Mouse (Mus musculus) kidney, embryonic 16.5 days (tissue): ENCODE results near the gene Tspan9. TPM values are rescaled to one million over a fixed set of nuclear protein-coding genes. Genes with fewer than 3 reads are reported as not detected.

Experiments used
- ATAC-seq: fragments of 200-750 bp; cut with Nextera tagmentation; 2 replicates; pipeline ENCODE4 v1.8.0; 2017; ENCODE audit warnings: moderate TSS enrichment; ENCODE audit not compliant: low FRiP score, low TSS enrichment
- H3K27ac ChIP-seq: fragments of 300-500 bp; sonication (generic); 2 replicates; pipeline ENCODE4 v1.5.1; 2014; ENCODE audit warnings: low read length
- H3K27me3 ChIP-seq: fragments of 300-500 bp; sonication (generic); 2 replicates; pipeline ENCODE4 v1.6.1; 2014; ENCODE audit warnings: low read length, control low read depth, mixed read lengths; ENCODE audit not compliant: insufficient read depth
- H3K36me3 ChIP-seq: fragments of 300-500 bp; sonication (generic); 2 replicates; pipeline ENCODE4 v1.6.1; 2014; ENCODE audit warnings: low read length, control low read depth, mixed read lengths; ENCODE audit not compliant: insufficient read depth
- H3K4me1 ChIP-seq: fragments of 300-500 bp; sonication (generic); 2 replicates; pipeline ENCODE4 v1.6.1; 2014; ENCODE audit warnings: low read length, control low read depth, mixed read lengths; ENCODE audit not compliant: insufficient read depth
- H3K4me2 ChIP-seq: fragments of 300-500 bp; sonication (generic); replicated peaks from 2 replicates; pipeline ENCODE4 v1.6.1; 2014; ENCODE audit warnings: low read depth, low read length
- H3K4me3 ChIP-seq: fragments of 300-500 bp; sonication (generic); 2 replicates; pipeline ENCODE4 v1.5.1; 2014; ENCODE audit warnings: mild to moderate bottlenecking, low read length
- H3K9ac ChIP-seq: fragments of 300-500 bp; sonication (generic); replicated peaks from 2 replicates; pipeline ENCODE4 v1.6.1; 2014; ENCODE audit warnings: low read length
- H3K9me3 ChIP-seq: fragments of 300-500 bp; sonication (generic); 2 replicates; pipeline ENCODE4 v1.6.1; 2016; ENCODE audit warnings: low read length, control low read depth
- WGBS: fragments of 180-500 bp; shearing (Covaris S2); extraction: QIAGEN DNeasy Blood & Tissue Kit; methylation state at CpG from one replicate; pipeline ENCODE4 v1.1.7; 2014; 5-methylcytosine and 5-hydroxymethylcytosine counted together
- polyA plus RNA-seq: library from polyadenylated mRNA; unstranded; fragments of >200 nt; fragmentation: Nextera tagmentation; extraction: Ambion mirVana; gene quantifications from 2 replicates; pipeline ENCODE4 v1.2.1, GENCODE M21; 2015

Gene Tspan9
- polyA plus RNA-seq, 1 experiment from 2014 or later = 147 TPM

DNA sequence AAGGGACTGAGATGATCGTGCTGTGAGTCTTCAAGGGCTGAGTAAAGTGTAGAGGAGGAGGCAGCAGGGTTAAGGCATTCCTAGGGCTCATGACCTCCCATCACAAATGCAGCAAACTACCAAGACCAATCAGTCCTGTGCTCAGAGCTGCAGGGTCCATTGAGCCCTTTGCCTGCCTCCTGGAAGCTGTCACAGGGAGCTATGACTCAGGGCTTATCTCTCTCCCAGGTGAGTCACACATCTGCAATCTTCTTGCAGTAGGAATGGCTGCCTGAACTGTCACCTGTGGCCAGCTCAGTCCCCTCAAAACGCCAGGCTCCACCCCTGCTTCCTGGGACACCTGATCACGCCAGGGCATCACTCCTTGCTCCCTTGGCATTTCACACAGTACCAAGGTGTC lies 208.3 kb downstream of the Tspan9 start:
- H3K27ac ChIP-seq = no peak overlapping the region
- WGBS = 86% methylated on average over 3 of the region's 3 CpGs
- ATAC-seq = no peak
- no peaks in the 10 kb centered on the region for H3K27me3 ChIP-seq
- H3K4me2 ChIP-seq = no peak overlapping the region
- no peaks in the 10 kb centered on the region for H3K36me3 ChIP-seq
- peaks cover 5% of the 10 kb centered on the region for H3K4me1 ChIP-seq
- H3K9me3 ChIP-seq = no peaks in the 10 kb centered on the region
- no peak overlapping the region for H3K9ac ChIP-seq
- H3K4me3 ChIP-seq = no peak overlapping the region

DNA sequence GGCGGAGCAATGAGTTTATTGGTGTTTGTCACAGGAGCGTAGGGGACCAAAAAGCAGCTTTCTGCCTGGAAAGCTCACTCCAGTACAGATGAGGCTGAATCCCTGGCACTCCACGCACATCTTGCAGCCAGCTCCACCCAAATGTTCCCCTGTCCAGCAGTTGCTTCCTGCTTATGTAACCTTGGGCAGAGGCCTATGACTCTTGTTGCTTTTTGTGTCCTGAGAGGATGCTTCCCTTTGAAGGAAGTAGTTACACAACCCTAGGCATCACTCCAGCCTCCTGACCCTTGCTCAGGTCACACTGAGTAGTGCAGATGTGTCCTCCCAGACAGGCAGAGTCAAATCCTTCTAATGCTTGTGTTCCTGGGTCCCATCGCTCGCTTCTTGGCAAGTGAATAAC lies 209.6 kb downstream of the Tspan9 start:
- Histone ChIP-seq H3K9ac (no peak overlapping the region), H3K9me3 (no peaks in the 10 kb centered on the region), H3K4me1 (peaks cover 5% of the 10 kb centered on the region), H3K4me3 (no peak overlapping the region), H3K36me3 (no peaks in the 10 kb centered on the region), H3K27ac (no peak overlapping the region), H3K27me3 (no peaks in the 10 kb centered on the region), H3K4me2 (no peak overlapping the region)
- no peak for ATAC-seq
- WGBS = 92% methylated on average over 5 of the region's 5 CpGs

DNA sequence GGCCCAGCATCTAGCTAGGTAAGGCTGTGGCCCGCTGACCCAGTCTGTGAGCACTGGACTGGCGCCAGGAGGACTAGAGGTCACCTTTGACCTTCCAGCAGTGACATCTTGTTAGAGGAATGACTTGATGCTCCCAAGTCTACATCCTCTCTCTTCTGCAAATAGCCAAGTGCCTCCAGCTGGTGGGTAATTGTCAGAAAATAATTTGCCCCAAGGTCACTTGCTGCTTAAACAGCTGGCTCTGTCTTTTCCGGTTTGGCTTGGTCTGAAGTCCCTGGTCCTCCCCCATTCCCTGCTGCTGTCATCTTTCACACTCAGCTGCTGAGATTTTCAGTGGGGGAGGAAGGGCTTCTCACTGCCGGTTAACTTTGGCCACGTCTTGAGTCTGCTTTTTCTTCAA lies 210.7 kb downstream of the Tspan9 start:
- H3K36me3 ChIP-seq = no peaks in the 10 kb centered on the region
- no peaks in the 10 kb centered on the region for H3K27me3 ChIP-seq
- peaks cover 7% of the 10 kb centered on the region for H3K4me1 ChIP-seq
- H3K9ac ChIP-seq = no peak overlapping the region
- WGBS = 18% methylated on average over 5 of the region's 5 CpGs
- H3K9me3 ChIP-seq = no peaks in the 10 kb centered on the region
- ATAC-seq = peak; percentile 75
- no peak overlapping the region for H3K4me2 ChIP-seq
- no peak overlapping the region for H3K4me3 ChIP-seq
- H3K27ac ChIP-seq = no peak overlapping the region

DNA sequence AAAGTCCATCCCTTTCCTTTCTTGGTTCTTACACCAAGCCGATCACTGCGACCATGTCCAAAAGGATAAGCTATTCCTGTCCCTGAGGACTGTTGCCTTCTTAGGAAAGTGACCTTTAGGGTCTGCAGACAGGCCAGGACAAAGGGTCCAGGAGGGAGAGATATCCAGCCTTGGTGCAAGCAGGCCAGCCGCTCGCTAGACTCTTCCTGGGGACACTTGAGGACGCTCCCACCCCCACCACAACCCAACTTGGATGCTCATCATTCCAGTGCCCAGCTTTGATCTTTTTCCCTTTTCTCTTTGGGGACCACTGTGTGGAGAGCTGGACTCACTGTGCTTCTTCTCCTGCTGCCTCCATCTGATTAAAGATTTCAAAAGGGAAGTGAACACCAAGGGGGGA lies 214.7 kb downstream of the Tspan9 start:
- Histone ChIP-seq H3K4me3 (no peak overlapping the region), H3K9me3 (no peaks in the 10 kb centered on the region), H3K4me1 (peaks cover 20% of the 10 kb centered on the region), H3K27ac (no peak overlapping the region), H3K9ac (no peak overlapping the region), H3K4me2 (no peak overlapping the region), H3K36me3 (no peaks in the 10 kb centered on the region), H3K27me3 (no peaks in the 10 kb centered on the region)
- no peak for ATAC-seq
- WGBS = 90% methylated on average over 5 of the region's 5 CpGs

DNA sequence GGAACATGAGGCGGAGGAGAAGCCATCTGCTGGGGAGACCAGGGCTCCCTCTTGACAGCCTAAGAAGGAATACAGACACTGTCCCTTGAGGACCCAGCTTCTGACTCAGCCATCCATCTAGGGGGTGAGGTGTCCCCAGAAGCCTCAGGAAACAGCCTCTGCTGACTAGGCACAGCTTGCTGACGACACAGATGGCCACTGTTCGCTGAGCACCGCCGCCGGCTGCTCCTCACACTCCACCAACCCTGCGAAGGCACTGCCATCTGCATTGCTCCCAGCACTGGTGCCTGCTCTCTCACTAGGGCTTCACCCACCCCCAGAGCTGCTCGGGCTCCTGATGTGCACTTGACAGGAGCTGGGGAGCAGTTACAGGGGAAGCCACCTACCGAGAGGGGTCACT lies 217.5 kb downstream of the Tspan9 start:
- Histone ChIP-seq H3K9me3 (no peaks in the 10 kb centered on the region), H3K27me3 (no peaks in the 10 kb centered on the region), H3K4me2 (no peak overlapping the region), H3K4me3 (no peak overlapping the region), H3K9ac (no peak overlapping the region), H3K27ac (no peak overlapping the region), H3K36me3 (no peaks in the 10 kb centered on the region), H3K4me1 (peaks cover 15% of the 10 kb centered on the region; the same call in 1 of the 2 replicates)
- 49% methylated on average over 9 of the region's 9 CpGs for WGBS
- ATAC-seq = peak; percentile 43

DNA sequence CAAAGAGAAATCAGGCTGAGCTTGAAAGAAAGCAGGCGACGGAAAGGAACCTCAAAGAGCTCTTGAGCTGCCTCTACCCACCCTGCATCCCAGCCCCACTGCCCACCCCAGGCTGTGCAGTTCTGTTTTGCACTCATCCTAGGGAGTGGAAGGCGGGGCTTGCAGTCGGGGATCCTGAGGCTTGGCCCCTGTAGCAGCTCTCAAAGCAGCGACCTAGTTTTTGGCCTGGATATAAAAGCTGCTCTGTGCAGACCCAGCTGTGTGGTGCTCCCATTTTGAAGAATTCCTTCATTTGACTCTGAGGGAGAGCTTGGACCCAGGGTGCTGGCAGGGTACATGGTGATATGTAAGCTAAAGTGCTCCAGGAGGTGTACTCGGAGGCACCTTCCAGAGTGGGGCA lies 218.6 kb downstream of the Tspan9 start:
- H3K4me2 ChIP-seq = no peak overlapping the region
- no peak overlapping the region for H3K4me3 ChIP-seq
- no peaks in the 10 kb centered on the region for H3K27me3 ChIP-seq
- no peaks in the 10 kb centered on the region for H3K36me3 ChIP-seq
- 77% methylated on average over 6 of the region's 6 CpGs for WGBS
- no peak for ATAC-seq
- H3K27ac ChIP-seq = no peak overlapping the region
- H3K9ac ChIP-seq = no peak overlapping the region
- no peaks in the 10 kb centered on the region for H3K9me3 ChIP-seq
- peaks cover 15% of the 10 kb centered on the region; the same call in 1 of the 2 replicates for H3K4me1 ChIP-seq

DNA sequence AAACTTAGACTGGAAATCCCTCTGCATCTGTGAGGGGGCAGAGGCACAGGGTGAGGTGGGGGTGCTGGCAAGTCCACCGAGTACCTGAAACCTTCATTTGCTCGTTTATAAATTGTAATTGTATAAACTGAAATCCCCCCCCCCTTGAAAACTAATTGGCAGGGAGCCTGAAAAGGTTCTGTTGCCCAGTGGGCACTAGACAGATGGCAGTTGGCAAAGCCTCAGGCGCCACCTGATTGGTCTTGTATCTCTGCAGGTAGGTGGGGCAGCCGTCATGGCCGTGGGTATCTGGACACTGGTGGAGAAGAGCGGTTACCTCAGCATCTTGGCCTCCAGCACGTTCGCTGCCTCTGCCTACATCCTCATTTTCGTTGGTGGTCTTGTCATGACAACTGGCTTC lies 220.1 kb downstream of the Tspan9 start:
- Histone ChIP-seq H3K27me3 (no peaks in the 10 kb centered on the region), H3K36me3 (no peaks in the 10 kb centered on the region), H3K4me3 (no peak overlapping the region), H3K9ac (no peak overlapping the region), H3K4me1 (peaks cover 15% of the 10 kb centered on the region; the same call in 1 of the 2 replicates), H3K9me3 (no peaks in the 10 kb centered on the region), H3K4me2 (no peak overlapping the region), H3K27ac (no peak overlapping the region)
- ATAC-seq = no peak
- WGBS = 88% methylated on average over 9 of the region's 9 CpGs

DNA sequence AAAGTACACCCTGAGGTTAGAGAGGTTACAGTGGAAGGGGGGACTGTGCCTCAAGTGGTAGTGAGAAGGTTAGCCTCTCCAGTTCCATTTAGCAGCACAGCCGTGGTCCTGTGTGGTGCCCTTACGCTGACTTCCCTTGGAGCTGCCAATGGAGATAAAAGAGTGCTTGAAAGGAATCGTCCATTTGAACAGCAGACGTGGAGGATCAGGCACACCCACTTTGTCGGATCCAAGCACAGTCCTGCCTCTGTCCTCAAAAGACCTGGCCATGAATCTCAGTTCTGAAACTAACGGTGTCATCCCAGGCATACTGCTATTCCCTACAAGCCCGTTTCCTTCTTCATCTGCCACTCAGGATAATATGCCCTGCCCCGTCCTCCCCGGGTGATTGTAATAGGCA lies 221.4 kb downstream of the Tspan9 start:
- no peak for ATAC-seq
- no peaks in the 10 kb centered on the region for H3K27me3 ChIP-seq
- peaks cover 10% of the 10 kb centered on the region; the same call in 1 of the 2 replicates for H3K4me1 ChIP-seq
- H3K9me3 ChIP-seq = no peaks in the 10 kb centered on the region
- H3K27ac ChIP-seq = no peak overlapping the region
- H3K9ac ChIP-seq = no peak overlapping the region
- H3K4me3 ChIP-seq = no peak overlapping the region
- H3K4me2 ChIP-seq = no peak overlapping the region
- H3K36me3 ChIP-seq = no peaks in the 10 kb centered on the region
- WGBS = 70% methylated on average over 9 of the region's 9 CpGs

DNA sequence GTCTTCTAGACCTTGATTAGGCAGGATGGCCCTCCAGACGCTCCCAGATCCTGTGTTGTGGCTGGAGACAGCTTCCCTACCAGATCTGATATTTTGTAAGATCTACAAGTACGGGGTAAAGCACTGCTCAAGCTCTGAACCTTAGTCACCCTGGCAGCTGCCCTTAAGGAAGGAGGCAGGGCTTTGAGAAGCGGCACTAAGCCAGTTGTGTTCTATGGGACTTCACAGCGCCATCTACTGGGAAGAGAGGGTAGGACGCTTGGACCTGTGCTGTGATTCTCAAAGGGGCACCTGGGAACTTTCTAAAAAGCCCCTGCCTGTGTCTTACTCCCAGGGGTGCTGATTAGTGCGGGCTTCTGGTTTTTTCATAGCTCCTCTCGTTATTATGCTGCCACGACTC lies 222.7 kb downstream of the Tspan9 start:
- Histone ChIP-seq H3K27me3 (no peaks in the 10 kb centered on the region), H3K9me3 (0 out of 2 replicates have a peak, but pooled peaks cover 5% of the 10 kb centered on the region), H3K4me3 (no peak overlapping the region), H3K4me1 (no peaks in the 10 kb centered on the region), H3K36me3 (peaks cover 4% of the 10 kb centered on the region; the same call in 1 of the 2 replicates), H3K4me2 (no peak overlapping the region), H3K27ac (no peak overlapping the region), H3K9ac (no peak overlapping the region)
- WGBS = 11% methylated on average over 8 of the region's 8 CpGs
- 0 out of 2 replicates have a peak, but pooled peaks have one; percentile 46 for ATAC-seq

DNA sequence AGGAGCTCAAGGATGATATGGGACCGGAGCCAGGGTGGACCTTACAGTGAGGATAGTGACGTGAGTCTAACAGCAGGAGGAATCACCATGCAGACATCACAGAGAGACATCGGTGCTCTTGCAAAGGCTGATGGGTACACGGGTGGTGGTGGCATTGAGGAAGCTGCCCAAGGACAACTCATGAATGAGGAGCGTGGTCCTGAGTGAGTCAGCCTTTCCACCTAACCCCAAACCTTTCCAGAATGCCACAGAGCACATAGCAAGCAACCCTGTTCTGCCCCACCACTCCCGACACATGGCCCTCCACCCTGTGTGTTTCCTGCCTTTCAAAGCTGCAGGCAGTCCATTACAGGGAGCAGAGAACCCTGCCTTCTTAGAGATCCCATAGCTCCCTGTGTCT lies 223.9 kb downstream of the Tspan9 start:
- ATAC-seq = no peak
- no peaks in the 10 kb centered on the region for H3K4me1 ChIP-seq
- no peak overlapping the region for H3K9ac ChIP-seq
- H3K4me3 ChIP-seq = no peak overlapping the region
- WGBS = 83% methylated on average over 6 of the region's 6 CpGs
- H3K36me3 ChIP-seq = peaks cover 4% of the 10 kb centered on the region; the same call in 1 of the 2 replicates
- no peaks in the 10 kb centered on the region for H3K27me3 ChIP-seq
- no peak overlapping the region for H3K27ac ChIP-seq
- no peak overlapping the region for H3K4me2 ChIP-seq
- H3K9me3 ChIP-seq = 0 out of 2 replicates have a peak, but pooled peaks cover 5% of the 10 kb centered on the region
